Mouse (Mus musculus) testis, adult 2 months (tissue): Measurements from ENCODE around the gene Sox5.

ENCODE experiments used
- CTCF ChIP-seq: fragments of 200-500 bp; IDR thresholded peaks from 2 replicates; pipeline ENCODE4 v1.5.1; 2012; ENCODE audit warnings: low read depth, mild to moderate bottlenecking, inconsistent platforms, low read length, moderate library complexity; ENCODE audit not compliant: control insufficient read depth, insufficient read depth, insufficient replicate concordance
- POLR2A ChIP-seq: fragments of 200-500 bp; IDR thresholded peaks from 2 replicates; pipeline ENCODE4 v1.6.1; 2012; ENCODE audit warnings: low read depth, mild to moderate bottlenecking, inconsistent platforms, low read length, moderate library complexity; ENCODE audit not compliant: control insufficient read depth

DNA sequence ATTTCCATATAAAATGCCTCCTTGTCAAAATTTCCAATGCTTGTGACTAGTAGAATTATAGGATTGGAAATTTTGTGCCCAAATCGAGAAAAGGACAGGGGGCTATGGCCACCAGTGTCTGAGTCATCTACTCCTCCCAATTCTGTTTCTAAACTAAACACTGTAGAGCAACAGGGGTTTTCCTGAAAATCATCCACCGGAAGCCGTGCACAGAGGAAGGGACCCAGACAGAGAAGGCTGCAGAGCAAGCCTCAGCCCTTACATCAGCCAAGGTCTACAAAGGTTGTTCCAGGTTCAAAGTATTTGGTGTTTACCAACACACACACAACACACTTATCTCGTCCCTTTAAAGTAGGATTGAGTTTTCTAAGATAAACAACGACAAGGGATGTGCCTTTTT lies 824.7 kb downstream of the Sox5 start:
- TF ChIP-seq POLR2A (no peak), CTCF (no peak)
